Mouse (Mus musculus) liver, embryonic 14.5 days (tissue): ENCODE measurements around the gene Ifi205. TPM values are rescaled to one million over a fixed set of nuclear protein-coding genes. Genes with fewer than 3 reads are reported as not detected.

Experiments used
- ATAC-seq: fragments of 200-750 bp; cut with Nextera tagmentation; 2 replicates; pipeline ENCODE4 v1.8.0; 2017; ENCODE audit warnings: moderate number of reproducible peaks, mild to moderate bottlenecking, moderate library complexity; ENCODE audit not compliant: insufficient read depth
- DNase-seq, 3 experiments: peaks; one replicate each; pipeline ENCODE4 v3.0.0-alpha.2; 2012 to 2013; ENCODE audit warnings: low read depth in 3 of 3, low spot score in 3 of 3
- H3K27ac ChIP-seq: fragments of 300-500 bp; sonication (generic); 2 replicates; pipeline ENCODE4 v1.5.1; 2014; ENCODE audit warnings: moderate library complexity, mild to moderate bottlenecking, control low read depth, inconsistent platforms
- H3K27me3 ChIP-seq: fragments of 300-500 bp; sonication (generic); 2 replicates; pipeline ENCODE4 v1.6.1; 2014; ENCODE audit warnings: mild to moderate bottlenecking, low read length, moderate library complexity; ENCODE audit not compliant: control insufficient read depth, insufficient read depth
- H3K36me3 ChIP-seq: fragments of 300-500 bp; sonication (generic); replicated peaks from 2 replicates; pipeline ENCODE4 v1.6.1; 2014; ENCODE audit warnings: low read depth; ENCODE audit not compliant: control insufficient read depth, insufficient read depth
- H3K4me1 ChIP-seq, 2 experiments: fragments of 200-500 bp in 1 of 2; fragments of 300-500 bp in 1 of 2; sonication (generic) in 1 of 2; replicated peaks; 2 replicates each; pipeline ENCODE4 v1.6.1; 2012 to 2014; ENCODE audit warnings: antibody characterized with exemption in 1 of 2, inconsistent platforms in 1 of 2, low read length in 1 of 2; ENCODE audit not compliant: control insufficient read depth in 2 of 2, insufficient read depth in 2 of 2
- H3K4me2 ChIP-seq: fragments of 300-500 bp; sonication (generic); 2 replicates; pipeline ENCODE4 v1.6.1; 2014; ENCODE audit warnings: low read depth, mild to moderate bottlenecking, control low read depth, moderate library complexity
- H3K4me3 ChIP-seq, 2 experiments: fragments of 200-500 bp in 1 of 2; fragments of 300-500 bp in 1 of 2; sonication (generic) in 1 of 2; 2 replicates each; pipeline ENCODE4 v1.5.1; 2012 to 2014; ENCODE audit warnings: low read depth in 2 of 2, low read length in 2 of 2, mild to moderate bottlenecking in 2 of 2, control low read depth in 1 of 2, inconsistent platforms in 1 of 2, moderate library complexity in 1 of 2; ENCODE audit not compliant: insufficient read depth in 1 of 2
- H3K9ac ChIP-seq: fragments of 300-500 bp; sonication (generic); replicated peaks from 2 replicates; pipeline ENCODE4 v1.6.1; 2014; ENCODE audit warnings: mild to moderate bottlenecking, control low read depth, moderate library complexity
- H3K9me3 ChIP-seq: fragments of 300-500 bp; sonication (generic); 2 replicates; pipeline ENCODE4 v1.6.1; 2016; ENCODE audit warnings: low read length, mixed read lengths; ENCODE audit not compliant: control insufficient read depth
- CTCF ChIP-seq: IDR thresholded peaks from 2 replicates; pipeline ENCODE4 v1.5.1; 2016; ENCODE audit warnings: antibody characterized with exemption, low read depth, control low read depth
- EP300 ChIP-seq: IDR thresholded peaks from 2 replicates; pipeline ENCODE4 v1.6.1; 2016; ENCODE audit warnings: antibody characterized with exemption, low read depth
- WGBS: fragments of 180-500 bp; shearing (Covaris S2); extraction: QIAGEN DNeasy Blood & Tissue Kit; methylation state at CpG from one replicate; pipeline ENCODE4 v1.1.7; 2014; ENCODE audit not compliant: insufficient replicate concordance; 5-methylcytosine and 5-hydroxymethylcytosine counted together
- polyA plus RNA-seq, 2 experiments: library from polyadenylated mRNA; depleted of rRNA in 1 of 2; stranded (reverse) in 1 of 2; unstranded in 1 of 2; fragments of >200 nt; fragmentation: Nextera tagmentation in 1 of 2; extraction: Ambion mirVana in 1 of 2; gene quantifications; 2 replicates each; pipeline versions ENCODE4 v1.2.1 to v1.2.3; 2012 to 2014

Ifi205 gene
- 0.24 and 0.28 TPM in 2 replicates for polyA plus RNA-seq (2012; rRNA removed)
- polyA plus RNA-seq (2014; fragmentation: Nextera tagmentation; extraction: Ambion mirVana), result 0.67 and 0.68 TPM in 2 replicates

DNA sequence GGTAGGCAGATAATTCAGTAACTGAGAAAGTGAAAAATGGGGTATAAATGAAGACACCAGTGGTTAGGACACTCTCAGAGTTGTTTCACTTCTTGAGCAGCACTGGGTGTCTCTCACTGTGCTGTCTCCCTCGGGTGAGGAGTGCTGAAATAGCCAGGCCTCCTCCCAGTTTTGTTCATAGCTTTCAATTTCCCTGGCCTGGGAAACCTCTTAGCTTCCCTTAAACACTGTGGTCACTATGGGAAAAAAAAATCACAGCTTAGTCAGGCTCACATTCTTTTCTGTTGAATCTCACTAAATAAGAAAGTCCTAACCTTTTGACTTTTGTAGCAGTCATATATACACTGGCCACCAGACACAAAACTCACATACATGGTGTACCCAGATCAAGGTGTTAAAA lies at the start of gene Ifi205:
TSS of gene Ifi205 (minus strand) at position 113 of the 400 bp plus-strand sequence.
- no peaks in the 10 kb centered on the region for H3K27me3 ChIP-seq
- no peaks in the 10 kb centered on the region for H3K4me1 ChIP-seq
- 22% methylated on average over 1 of the region's 1 CpGs for WGBS
- TF ChIP-seq EP300 (no peak), CTCF (no peak)
- H3K36me3 ChIP-seq, result no peaks in the 10 kb centered on the region
- no peak within 1 kb of the TSS for H3K9ac ChIP-seq
- H3K27ac ChIP-seq, result no peak within 1 kb of the TSS
- ATAC-seq, result no peak
- no peak within 1 kb of the TSS for H3K4me3 ChIP-seq
- H3K4me2 ChIP-seq, result no peak within 1 kb of the TSS
- no peaks in the 10 kb centered on the region for H3K9me3 ChIP-seq
- no peak for DNase-seq

DNA sequence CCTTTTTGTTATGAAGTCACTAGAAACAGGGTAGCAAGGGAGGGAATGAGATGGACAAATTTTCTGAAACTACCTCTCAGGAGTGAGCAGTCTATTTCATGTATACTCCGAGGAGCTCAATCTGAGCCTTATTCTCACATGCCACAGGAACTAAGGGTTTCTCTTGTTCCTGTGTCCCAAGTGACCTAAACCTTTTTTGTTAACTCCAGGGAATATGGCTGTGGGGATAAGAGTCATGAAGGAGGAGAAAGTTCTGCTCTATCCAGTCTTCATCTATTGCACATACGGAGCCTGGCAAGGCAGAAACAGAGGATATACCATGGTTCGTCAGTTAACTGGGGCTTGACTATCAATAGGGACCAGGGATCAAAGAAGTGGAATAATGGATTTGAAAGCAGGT lies 34.7 kb upstream of the Ifi205 start, which contains the start of gene Olfr430:
TSS of gene Olfr430 (plus strand) at position 301 of the 400 bp plus-strand sequence.
- H3K9me3 ChIP-seq, result no peaks in the 10 kb centered on the region
- no peaks in the 10 kb centered on the region for H3K4me1 ChIP-seq
- H3K4me2 ChIP-seq, result no peak within 1 kb of the TSS
- no peaks in the 10 kb centered on the region for H3K27me3 ChIP-seq
- no peak for ATAC-seq
- no peak within 1 kb of the TSS for H3K4me3 ChIP-seq
- H3K9ac ChIP-seq, result no peak within 1 kb of the TSS
- WGBS, result 71% methylated on average over 3 of the region's 3 CpGs
- no peak for DNase-seq
- TF ChIP-seq CTCF, result no peak
- no peak for TF ChIP-seq EP300
- H3K27ac ChIP-seq, result no peak within 1 kb of the TSS
- H3K36me3 ChIP-seq, result no peaks in the 10 kb centered on the region

DNA sequence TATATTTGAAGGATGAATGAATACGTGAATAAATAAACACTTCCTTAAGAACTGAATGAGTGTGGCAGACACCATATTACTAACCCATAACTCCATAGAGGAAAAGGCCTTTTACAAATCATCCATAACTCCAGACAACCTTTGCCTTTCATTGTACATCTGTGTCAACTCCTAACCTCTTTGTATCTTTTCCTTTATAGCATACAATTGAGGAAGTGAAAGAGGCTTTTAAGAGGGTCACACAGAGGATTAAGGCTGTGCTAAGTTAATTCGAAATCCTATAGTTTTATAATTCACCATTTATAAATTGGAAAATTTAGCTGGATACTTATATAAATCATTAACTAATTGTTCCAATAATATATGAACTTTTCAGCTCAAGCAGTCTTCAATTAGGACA lies 23.6 kb upstream of the Ifi205 start:
- DNase-seq (no peak), ATAC-seq (no peak)
- H3K4me1 ChIP-seq, result no peaks in the 10 kb centered on the region
- H3K36me3 ChIP-seq, result no peaks in the 10 kb centered on the region
- no peak for TF ChIP-seq EP300
- no peak for TF ChIP-seq CTCF
- H3K27ac ChIP-seq, result no peak overlapping the region
- H3K9ac ChIP-seq, result no peak overlapping the region
- H3K4me2 ChIP-seq, result no peak overlapping the region
- no peaks in the 10 kb centered on the region for H3K27me3 ChIP-seq
- H3K4me3 ChIP-seq, result no peak overlapping the region
- WGBS, result 48% methylated on average over 2 of the region's 2 CpGs
- H3K9me3 ChIP-seq, result no peaks in the 10 kb centered on the region

DNA sequence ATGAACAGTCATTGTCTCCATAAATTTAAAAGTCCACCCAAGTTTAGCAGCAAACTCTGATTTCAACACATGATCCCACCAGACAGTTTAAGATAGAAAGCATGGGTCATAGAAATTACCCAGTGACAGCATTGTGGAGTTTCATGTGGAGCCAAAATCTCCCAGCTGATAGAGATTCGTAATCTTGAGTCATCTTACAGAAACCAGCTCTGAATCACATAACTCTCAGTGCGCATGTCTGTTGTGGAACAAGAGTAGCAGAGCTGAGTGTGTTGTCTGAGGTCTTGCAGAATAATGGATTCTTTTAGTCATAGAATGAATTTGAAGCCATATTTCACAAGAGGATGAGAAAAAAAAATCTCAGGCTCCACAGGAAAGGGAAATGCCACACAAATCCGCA lies 21.4 kb upstream of the Ifi205 start:
- Histone ChIP-seq H3K4me2 (no peak overlapping the region), H3K27ac (no peak overlapping the region), H3K4me3 (no peak overlapping the region), H3K27me3 (no peaks in the 10 kb centered on the region), H3K9me3 (no peaks in the 10 kb centered on the region), H3K36me3 (no peaks in the 10 kb centered on the region), H3K4me1 (no peaks in the 10 kb centered on the region), H3K9ac (no peak overlapping the region)
- WGBS, result 57% methylated on average over 3 of the region's 3 CpGs
- TF ChIP-seq CTCF, result no peak
- TF ChIP-seq EP300, result no peak
- DNase-seq (no peak), ATAC-seq (no peak)

DNA sequence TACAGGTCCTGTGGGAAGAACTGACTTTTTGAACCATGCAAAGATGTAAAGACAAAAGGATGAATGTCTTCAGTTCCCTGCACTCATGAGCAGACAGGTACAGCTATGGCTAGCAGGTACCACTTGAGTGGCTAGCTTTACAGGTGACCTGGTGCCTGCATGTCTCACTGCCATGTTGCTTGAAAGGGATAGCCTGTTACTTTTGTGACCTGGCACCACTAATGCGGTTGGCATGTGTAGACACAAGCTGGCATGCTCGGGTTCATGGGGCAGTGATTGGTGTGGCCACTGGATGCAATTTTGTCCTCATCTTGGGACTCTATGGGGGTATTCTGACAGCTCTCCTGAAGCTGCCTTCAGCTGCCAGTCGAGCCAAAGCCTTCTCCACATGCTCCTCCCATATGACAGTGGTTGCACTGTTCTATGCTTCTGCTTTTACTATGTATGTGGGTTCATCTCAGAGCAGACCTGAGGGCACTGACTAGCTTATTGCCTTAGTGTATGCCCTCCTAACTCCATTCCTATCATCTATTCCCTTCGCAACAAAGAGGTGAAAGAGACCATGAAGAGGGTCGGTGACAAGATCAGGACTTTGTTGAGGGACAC lies 20.4 kb upstream of the Ifi205 start:
- Histone ChIP-seq H3K27me3 (no peaks in the 10 kb centered on the region), H3K9me3 (no peaks in the 10 kb centered on the region), H3K36me3 (no peaks in the 10 kb centered on the region), H3K4me1 (no peaks in the 10 kb centered on the region), H3K27ac (no peak overlapping the region), H3K4me2 (no peak overlapping the region), H3K4me3 (no peak overlapping the region), H3K9ac (no peak overlapping the region)
- ATAC-seq, result no peak
- WGBS, result 48% methylated on average over 5 of the region's 5 CpGs
- TF ChIP-seq EP300 (no peak), CTCF (no peak)
- DNase-seq, result no peak
